Mouse (Mus musculus) spleen, adult 2 months (tissue): ENCODE results near the gene Ankrd39.

ENCODE experiments used
- CTCF ChIP-seq: fragments of 200-500 bp; IDR thresholded peaks from 2 replicates; pipeline ENCODE4 v1.5.1; 2011; ENCODE audit warnings: mild to moderate bottlenecking, inconsistent platforms; ENCODE audit not compliant: insufficient read depth, insufficient read length, insufficient replicate concordance; ENCODE audit errors: extremely low read depth
- POLR2A ChIP-seq: fragments of 200-500 bp; IDR thresholded peaks from 2 replicates; pipeline ENCODE4 v1.6.1; 2011; ENCODE audit warnings: low read depth, low read length, inconsistent platforms

DNA sequence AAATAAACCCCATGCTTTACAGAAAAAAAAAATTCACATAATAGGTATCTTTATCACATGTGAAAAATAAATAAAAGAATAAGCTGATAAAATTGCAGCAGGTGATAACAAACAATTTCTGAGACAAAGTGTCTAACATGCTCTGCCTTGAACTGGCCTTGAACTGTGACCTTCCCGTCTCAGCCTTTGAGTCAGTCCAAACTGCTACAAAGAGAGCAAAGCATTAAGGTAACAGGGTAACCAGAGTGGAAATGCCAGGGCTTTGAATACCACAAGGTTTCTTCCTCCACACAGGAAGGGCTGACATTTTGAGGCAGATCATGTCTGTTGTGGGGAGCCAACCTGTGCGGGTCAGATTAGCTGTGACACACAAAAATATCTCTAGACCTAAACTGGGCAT is 1.9 kb downstream of the Ankrd39 start:
- TF ChIP-seq CTCF (no peak), POLR2A (no peak)
